Mouse (Mus musculus): ENCODE measurements around the gene Zbtb11.

GRCm38 (mm10) chr16:56006798-56007197 is 33.1 kb downstream of the Zbtb11 start:
- TF ChIP-seq CTCF (IDR thresholded peaks at IDR 0.05) (no peak), EP300 (IDR thresholded peaks at IDR 0.05; ENCODE audit: insufficient read depth, low read depth, low read length) (no peak)
